Mouse (Mus musculus): Measurements from ENCODE around the gene Myog. TPM values are rescaled to one million over a fixed set of nuclear protein-coding genes. Genes with fewer than 3 reads are reported as not detected.
"Not testable (repeated sequence)": the region's sequence is repeated elsewhere in the genome, so short reads cannot be mapped to it uniquely, and the experiment has no call there.

Gene Myog
- polyA plus RNA-seq, 1 experiment from 2014 or later = 1.4 TPM

DNA sequence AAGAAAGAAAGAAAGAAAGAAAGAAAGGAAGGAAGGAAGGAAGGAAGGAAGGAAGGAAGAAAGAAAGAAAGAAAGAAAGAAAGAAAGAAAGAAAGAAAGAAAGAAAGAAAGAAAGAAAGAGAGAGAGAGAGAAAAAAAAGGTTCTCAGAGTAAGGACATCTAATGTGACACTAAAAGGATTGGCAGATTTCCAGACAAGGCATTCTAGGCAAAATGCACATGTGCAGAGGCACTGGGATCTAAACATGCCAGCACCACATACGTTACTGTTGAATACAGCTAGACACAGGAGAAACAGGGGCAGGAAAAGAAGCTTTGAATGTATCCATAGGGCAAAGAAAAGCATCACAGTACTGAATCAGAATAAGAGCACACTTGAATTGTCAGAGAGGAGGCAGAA is 40.1 kb upstream of the Myog start:
- H3K4me2 ChIP-seq (replicated peaks; ENCODE audit: low read depth, low read length); H3K4me3 ChIP-seq (ENCODE audit: low read length); ATAC-seq (ENCODE audit: low FRiP score, low TSS enrichment); H3K9me3 ChIP-seq (ENCODE audit: control insufficient read depth, low read length); H3K27ac ChIP-seq (ENCODE audit: low read depth, low read length); H3K9ac ChIP-seq (ENCODE audit: low read depth, low read length); H3K4me1 ChIP-seq (ENCODE audit: control insufficient read depth, insufficient read depth, low read length); H3K36me3 ChIP-seq (ENCODE audit: control insufficient read depth, insufficient read depth, low read length); H3K27me3 ChIP-seq (ENCODE audit: control insufficient read depth, insufficient read depth, low read length): not testable (repeated sequence)
- 80% methylated on average over 1 of the region's 1 CpGs for WGBS

DNA sequence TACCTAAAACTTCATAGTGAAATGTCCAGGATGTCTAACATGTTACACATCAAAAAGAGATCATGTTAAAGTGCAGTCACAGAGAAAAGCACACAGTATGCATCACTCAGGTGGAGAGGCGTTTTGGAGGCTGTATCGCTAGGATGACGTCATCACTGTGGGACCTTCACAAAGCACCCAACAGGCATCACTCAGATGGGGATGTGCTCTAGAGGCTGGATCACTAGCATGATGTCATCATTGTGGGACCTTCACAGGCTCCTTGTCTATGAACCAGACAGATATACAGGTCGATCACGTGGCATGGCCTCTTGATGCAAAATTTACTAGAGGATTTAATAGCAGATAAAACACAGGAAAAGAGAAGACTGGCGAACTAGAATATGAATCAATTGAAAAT is 25.4 kb upstream of the Myog start:
- Histone ChIP-seq H3K4me1 (ENCODE audit: control insufficient read depth, insufficient read depth, low read length) (no peaks in the 10 kb centered on the region), H3K4me2 (replicated peaks; ENCODE audit: low read depth, low read length) (no peak overlapping the region), H3K36me3 (ENCODE audit: control insufficient read depth, insufficient read depth, low read length) (no peaks in the 10 kb centered on the region), H3K4me3 (ENCODE audit: low read length) (no peak overlapping the region), H3K9ac (ENCODE audit: low read depth, low read length) (no peak overlapping the region), H3K27me3 (ENCODE audit: control insufficient read depth, insufficient read depth, low read length) (no peaks in the 10 kb centered on the region), H3K9me3 (ENCODE audit: control insufficient read depth, low read length) (peaks cover 9% of the 10 kb centered on the region), H3K27ac (ENCODE audit: low read depth, low read length) (no peak overlapping the region)
- no peak for ATAC-seq (ENCODE audit: low FRiP score, low TSS enrichment)
- 92% methylated on average over 6 of the region's 6 CpGs for WGBS

DNA sequence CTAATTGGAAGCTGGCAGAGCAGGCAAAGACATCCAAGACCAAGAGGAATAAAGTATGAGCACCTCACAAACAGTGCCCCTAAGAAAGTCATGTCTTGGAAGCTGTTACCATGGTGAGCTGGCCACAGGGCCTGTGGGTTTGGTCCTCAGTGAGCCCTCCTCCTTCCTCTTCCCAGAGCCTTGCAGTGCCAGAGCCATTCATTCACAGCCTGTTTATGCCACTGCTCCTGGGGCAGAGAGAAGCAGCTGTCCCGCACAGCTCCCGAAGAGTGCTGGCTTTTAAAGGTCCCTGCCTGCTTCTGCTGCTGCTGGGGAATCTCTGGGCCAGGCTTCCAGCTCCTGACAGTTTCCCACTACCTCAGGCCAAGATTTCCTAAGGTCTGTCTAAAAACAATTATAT is 24.0 kb upstream of the Myog start:
- Histone ChIP-seq H3K36me3 (ENCODE audit: control insufficient read depth, insufficient read depth, low read length) (no peaks in the 10 kb centered on the region), H3K4me1 (ENCODE audit: control insufficient read depth, insufficient read depth, low read length) (no peaks in the 10 kb centered on the region), H3K27me3 (ENCODE audit: control insufficient read depth, insufficient read depth, low read length) (no peaks in the 10 kb centered on the region), H3K4me3 (ENCODE audit: low read length) (no peak overlapping the region), H3K9ac (ENCODE audit: low read depth, low read length) (no peak overlapping the region), H3K9me3 (ENCODE audit: control insufficient read depth, low read length) (peaks cover 5% of the 10 kb centered on the region; the same call in 1 of the 2 replicates), H3K27ac (ENCODE audit: low read depth, low read length) (no peak overlapping the region), H3K4me2 (replicated peaks; ENCODE audit: low read depth, low read length) (no peak overlapping the region)
- 53% methylated on average over 2 of the region's 2 CpGs for WGBS
- no peak for ATAC-seq (ENCODE audit: low FRiP score, low TSS enrichment)

DNA sequence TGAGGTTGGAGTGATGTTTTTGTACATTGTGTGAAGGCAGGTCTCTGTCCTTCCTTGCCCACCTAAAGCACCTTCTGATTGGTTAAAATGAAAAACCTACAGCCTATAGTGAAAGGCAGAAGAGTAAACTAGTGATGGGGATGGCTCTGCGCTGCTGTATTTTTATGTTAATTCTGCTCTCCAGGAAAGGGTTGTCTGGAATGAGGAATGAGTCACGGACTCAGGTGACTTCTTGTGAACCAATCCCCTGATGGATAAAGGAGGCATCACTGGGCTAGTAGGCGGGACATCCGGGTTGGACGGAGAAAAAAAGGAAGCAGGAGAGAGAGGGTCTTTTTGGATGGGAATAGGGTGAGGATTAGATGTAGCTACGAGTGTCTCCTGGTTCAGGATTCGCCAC is 19.8 kb upstream of the Myog start:
- WGBS = 74% methylated on average over 7 of the region's 7 CpGs

DNA sequence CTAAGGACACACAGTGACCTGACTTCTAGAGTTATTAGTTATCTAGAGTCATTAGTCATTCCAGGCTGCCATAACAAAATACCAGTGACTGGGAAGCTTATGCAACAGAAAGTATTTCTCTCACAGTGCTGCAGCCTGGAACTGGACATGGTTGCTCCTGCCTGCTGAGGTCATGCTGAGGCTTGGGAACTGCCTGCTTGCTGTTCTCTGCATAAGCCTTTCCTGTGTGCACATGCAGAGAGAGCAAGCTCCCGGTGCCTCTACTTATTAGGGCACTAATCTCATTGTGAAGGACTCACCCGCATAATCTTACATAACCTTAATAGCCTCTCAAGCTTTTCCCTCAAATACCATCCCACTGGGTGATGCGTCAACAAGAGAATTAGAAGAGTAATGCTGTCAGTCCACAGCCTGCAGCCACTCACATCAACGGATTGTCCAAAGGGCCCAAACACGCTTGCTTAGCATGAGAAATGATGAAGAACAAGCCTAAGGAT is 17.0 kb upstream of the Myog start:
- Histone ChIP-seq H3K27me3 (ENCODE audit: control insufficient read depth, insufficient read depth, low read length) (no peaks in the 10 kb centered on the region), H3K36me3 (ENCODE audit: control insufficient read depth, insufficient read depth, low read length) (no peaks in the 10 kb centered on the region), H3K4me3 (ENCODE audit: low read length) (no peak overlapping the region), H3K9ac (ENCODE audit: low read depth, low read length) (no peak overlapping the region), H3K4me1 (ENCODE audit: control insufficient read depth, insufficient read depth, low read length) (no peaks in the 10 kb centered on the region; the same call in 1 of the 2 replicates), H3K27ac (ENCODE audit: low read depth, low read length) (no peak overlapping the region), H3K4me2 (replicated peaks; ENCODE audit: low read depth, low read length) (no peak overlapping the region), H3K9me3 (ENCODE audit: control insufficient read depth, low read length) (no peaks in the 10 kb centered on the region)
- 85% methylated on average over 5 of the region's 5 CpGs for WGBS
- ATAC-seq (ENCODE audit: low FRiP score, low TSS enrichment) = no peak

More for the DNA sequence above, 19.8 kb upstream of the Myog start:
- no peaks in the 10 kb centered on the region for H3K4me1 ChIP-seq (ENCODE audit: control insufficient read depth, insufficient read depth, low read length)
- no peak overlapping the region for H3K9ac ChIP-seq (ENCODE audit: low read depth, low read length)
- ATAC-seq (ENCODE audit: low FRiP score, low TSS enrichment) = no peak
- H3K27me3 ChIP-seq (ENCODE audit: control insufficient read depth, insufficient read depth, low read length) = no peaks in the 10 kb centered on the region
- no peaks in the 10 kb centered on the region for H3K9me3 ChIP-seq (ENCODE audit: control insufficient read depth, low read length)
- no peak overlapping the region for H3K4me2 ChIP-seq (replicated peaks; ENCODE audit: low read depth, low read length)
- H3K27ac ChIP-seq (ENCODE audit: low read depth, low read length) = no peak overlapping the region
- H3K4me3 ChIP-seq (ENCODE audit: low read length) = no peak overlapping the region
- H3K36me3 ChIP-seq (ENCODE audit: control insufficient read depth, insufficient read depth, low read length) = no peaks in the 10 kb centered on the region

DNA sequence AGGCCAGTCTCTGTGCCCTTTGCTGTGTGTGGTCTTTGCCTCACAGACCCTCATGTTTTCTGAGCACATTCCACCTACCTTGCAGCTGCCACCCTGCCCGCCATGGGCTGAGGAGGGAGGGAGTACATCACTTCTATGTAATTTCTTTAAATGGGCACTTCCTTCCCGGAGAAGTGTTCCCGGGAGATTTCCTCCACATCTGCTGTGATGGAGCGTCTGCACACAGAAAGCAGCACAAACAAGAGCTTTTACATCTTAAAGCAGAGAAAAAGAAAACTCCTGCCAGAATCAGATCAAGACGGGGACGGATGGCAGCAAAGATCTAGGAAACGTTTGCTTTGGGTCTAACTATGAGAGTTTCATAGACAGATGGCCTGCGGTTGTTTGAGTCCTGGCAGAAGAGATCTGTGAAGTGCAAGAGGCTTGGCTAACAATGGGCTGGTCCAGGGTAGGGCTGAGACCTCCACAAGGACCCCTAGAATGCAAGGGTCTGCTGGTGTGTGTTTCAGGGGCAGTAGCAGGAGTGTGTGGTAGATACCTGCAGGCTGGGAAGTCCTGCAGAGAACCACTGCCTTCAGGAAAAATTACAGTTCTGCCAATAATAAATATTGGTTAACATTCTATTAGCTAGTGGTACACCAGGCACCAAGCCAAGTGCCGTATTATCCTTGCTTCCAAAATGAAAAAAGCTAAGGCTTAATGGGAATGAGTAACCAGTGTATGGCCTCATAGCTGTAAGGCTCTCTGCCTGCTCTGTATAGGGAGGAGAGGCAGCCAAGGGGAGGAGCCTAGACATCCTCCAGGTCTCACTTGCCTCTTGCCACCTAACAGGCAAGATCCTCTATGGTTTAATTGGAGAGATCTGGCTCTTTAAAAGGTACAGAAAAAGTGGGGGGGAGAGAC is 16.0 kb upstream of the Myog start:
- H3K9ac ChIP-seq (ENCODE audit: low read depth, low read length) = no peak overlapping the region
- 61% methylated on average over 9 of the region's 9 CpGs for WGBS
- no peak overlapping the region for H3K27ac ChIP-seq (ENCODE audit: low read depth, low read length)
- H3K27me3 ChIP-seq (ENCODE audit: control insufficient read depth, insufficient read depth, low read length) = no peaks in the 10 kb centered on the region
- ATAC-seq (ENCODE audit: low FRiP score, low TSS enrichment) = no peak
- H3K4me3 ChIP-seq (ENCODE audit: low read length) = no peak overlapping the region
- H3K9me3 ChIP-seq (ENCODE audit: control insufficient read depth, low read length) = no peaks in the 10 kb centered on the region
- H3K4me1 ChIP-seq (ENCODE audit: control insufficient read depth, insufficient read depth, low read length) = no peaks in the 10 kb centered on the region; the same call in 1 of the 2 replicates
- no peak overlapping the region for H3K4me2 ChIP-seq (replicated peaks; ENCODE audit: low read depth, low read length)
- H3K36me3 ChIP-seq (ENCODE audit: control insufficient read depth, insufficient read depth, low read length) = no peaks in the 10 kb centered on the region

DNA sequence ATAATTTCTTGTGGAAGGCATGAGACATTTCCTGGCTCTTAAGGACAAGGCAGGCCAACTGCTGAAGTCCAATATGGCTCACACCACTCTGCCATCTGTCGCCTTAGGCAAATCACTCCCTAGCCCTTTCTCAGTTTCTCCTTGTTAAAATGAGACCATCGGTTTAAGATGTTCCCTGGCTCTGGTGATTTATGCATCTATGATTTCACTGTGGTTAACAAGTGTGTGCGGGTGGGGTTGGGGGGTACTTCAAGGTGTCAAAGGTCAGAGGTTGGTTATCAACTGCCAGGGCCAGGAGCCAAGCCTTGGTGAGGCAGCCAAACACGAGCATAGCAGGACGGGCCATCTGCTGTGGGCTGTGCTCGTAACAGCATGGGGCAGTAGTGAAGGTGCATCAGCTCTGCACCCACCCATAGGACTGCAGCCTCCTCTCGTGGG is 15.3 kb upstream of the Myog start:
- H3K9me3 ChIP-seq (ENCODE audit: control insufficient read depth, low read length) = no peaks in the 10 kb centered on the region
- H3K4me2 ChIP-seq (replicated peaks; ENCODE audit: low read depth, low read length) = no peak overlapping the region
- no peaks in the 10 kb centered on the region for H3K27me3 ChIP-seq (ENCODE audit: control insufficient read depth, insufficient read depth, low read length)
- no peak overlapping the region for H3K4me3 ChIP-seq (ENCODE audit: low read length)
- ATAC-seq (ENCODE audit: low FRiP score, low TSS enrichment) = no peak
- 36% methylated on average over 7 of the region's 7 CpGs for WGBS
- no peaks in the 10 kb centered on the region; the same call in 1 of the 2 replicates for H3K4me1 ChIP-seq (ENCODE audit: control insufficient read depth, insufficient read depth, low read length)
- no peak overlapping the region for H3K27ac ChIP-seq (ENCODE audit: low read depth, low read length)
- no peaks in the 10 kb centered on the region for H3K36me3 ChIP-seq (ENCODE audit: control insufficient read depth, insufficient read depth, low read length)
- H3K9ac ChIP-seq (ENCODE audit: low read depth, low read length) = no peak overlapping the region

DNA sequence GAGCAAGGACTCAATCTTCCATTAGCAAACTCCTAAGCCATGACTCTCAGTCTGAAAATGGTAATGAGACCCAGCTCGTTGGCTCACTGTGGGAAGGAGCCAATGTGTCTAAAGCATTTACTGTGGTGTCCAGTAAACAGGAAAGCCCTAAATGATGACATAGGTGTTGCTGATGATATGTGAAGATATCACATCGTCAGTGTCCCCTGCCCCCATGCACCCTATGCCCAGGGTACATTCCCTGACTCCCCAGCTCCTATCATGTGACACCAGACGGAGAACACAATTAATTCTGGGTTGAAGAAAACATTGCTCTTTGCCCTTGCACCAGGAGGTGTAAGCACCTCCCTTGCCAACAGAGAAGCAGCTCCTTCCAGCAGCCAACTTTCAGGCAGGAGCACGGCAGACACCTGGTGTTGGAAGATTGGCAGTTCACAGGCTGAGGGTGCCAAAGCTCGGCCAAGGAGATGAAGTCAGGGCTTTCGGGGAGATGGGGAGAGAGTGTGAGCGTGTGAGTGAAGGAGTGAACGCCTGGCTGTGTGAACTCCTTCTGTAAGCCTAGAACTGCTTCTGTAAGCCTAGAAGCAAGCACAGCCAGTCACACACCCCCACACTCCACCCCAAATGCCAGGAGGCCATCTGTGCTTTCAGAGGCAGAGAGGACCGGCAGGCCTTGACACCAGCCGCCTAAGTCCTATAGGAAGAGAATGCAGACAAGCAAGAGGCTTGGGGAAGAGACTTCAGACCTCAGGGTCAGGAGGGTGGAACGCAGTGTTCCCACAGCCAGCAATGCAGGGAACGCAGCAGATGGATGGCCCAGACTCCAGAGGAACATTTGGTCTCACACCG is 13.9 kb upstream of the Myog start:
- ATAC-seq (ENCODE audit: low FRiP score, low TSS enrichment) = 0 out of 2 replicates have a peak, but pooled peaks have one; percentile 44
- 32% methylated on average over 13 of the region's 13 CpGs for WGBS
- Histone ChIP-seq H3K9ac (ENCODE audit: low read depth, low read length) (no peak overlapping the region), H3K27me3 (ENCODE audit: control insufficient read depth, insufficient read depth, low read length) (no peaks in the 10 kb centered on the region), H3K9me3 (ENCODE audit: control insufficient read depth, low read length) (no peaks in the 10 kb centered on the region), H3K27ac (ENCODE audit: low read depth, low read length) (no peak overlapping the region), H3K4me1 (ENCODE audit: control insufficient read depth, insufficient read depth, low read length) (no peaks in the 10 kb centered on the region; the same call in 1 of the 2 replicates), H3K4me3 (ENCODE audit: low read length) (no peak overlapping the region), H3K4me2 (replicated peaks; ENCODE audit: low read depth, low read length) (no peak overlapping the region), H3K36me3 (ENCODE audit: control insufficient read depth, insufficient read depth, low read length) (no peaks in the 10 kb centered on the region)

All from kidney, embryonic 14.5 days (tissue).